Mouse (Mus musculus) T-helper 17 cell (primary cell): Measurements from ENCODE around the gene Slc16a12.
"Not testable (repeated sequence)": the region's sequence is repeated elsewhere in the genome, so short reads cannot be mapped to it uniquely, and the experiment has no call there.

Experiments used
- in situ Hi-C, 2 experiments: fragments of 300-600 bp; cut with MboI, MseI; formaldehyde crosslinking; loops; 1 replicate in 1 of 2; 2 replicates in 1 of 2; pipeline ENCODE4 v1.15.1; 2025; ENCODE audit warnings: high pct_unique_total_duplicates in 2 of 2

The Slc16a12 gene

DNA sequence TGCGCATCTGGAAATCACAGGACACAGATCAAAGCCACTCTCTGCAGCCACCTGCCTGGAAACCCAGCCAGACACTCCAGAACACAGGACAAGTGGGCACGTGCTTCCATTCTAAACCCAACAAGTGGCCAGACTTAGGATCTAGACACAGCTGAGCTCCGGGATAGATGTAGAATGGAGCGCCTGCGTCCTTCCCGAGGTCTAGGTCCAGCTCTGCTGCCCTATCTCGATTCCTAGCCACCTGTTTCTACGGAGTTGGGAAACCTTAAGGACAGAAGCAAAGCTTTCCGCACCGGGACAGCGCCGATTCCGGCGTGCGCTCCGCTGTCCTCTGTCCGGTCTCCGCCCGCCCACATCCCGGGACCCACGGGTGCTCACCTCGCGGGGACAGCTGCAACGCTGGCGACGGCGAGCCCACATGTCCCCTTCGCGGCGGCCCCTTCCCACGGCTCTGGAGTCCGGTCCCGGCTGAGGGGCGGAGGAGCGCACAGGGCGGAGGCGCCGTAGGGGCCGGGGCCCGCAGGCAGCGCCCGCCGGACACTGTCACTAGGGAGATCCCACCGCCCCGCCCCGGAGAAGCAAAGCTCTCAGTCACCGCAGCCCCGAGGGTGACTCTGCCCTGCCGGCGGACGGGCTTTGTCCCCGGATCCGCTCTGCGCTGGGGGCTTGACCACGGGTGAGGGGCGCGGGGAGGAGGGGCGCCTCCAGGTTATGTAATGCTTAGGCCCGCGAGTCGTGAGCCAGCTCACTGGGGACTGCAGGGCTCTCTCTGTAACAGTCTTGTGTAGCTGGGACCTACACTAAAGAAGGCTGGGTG, at the start of gene Slc16a12:
TSS of gene Slc16a12 (minus strand) at position 602 of the 817 bp plus-strand sequence.
- in situ Hi-C loops = no loop called here

DNA sequence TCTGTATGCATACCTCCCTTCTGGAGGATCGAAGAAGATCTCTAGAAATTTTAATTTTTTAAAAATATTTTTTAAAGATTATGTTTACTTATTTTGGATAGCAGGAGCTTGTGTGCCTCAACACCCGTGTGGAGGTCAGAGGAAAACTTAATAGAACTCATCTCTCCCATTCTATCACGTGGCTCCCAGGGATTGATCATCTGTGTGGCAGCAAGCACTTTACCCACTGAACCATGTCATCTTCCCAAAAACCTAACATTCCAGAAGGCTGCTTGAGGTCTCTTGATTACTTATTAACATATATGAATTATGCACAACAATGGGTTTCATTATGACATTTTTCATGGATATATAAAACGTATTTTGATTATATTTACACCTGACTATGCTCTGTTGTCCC, 49.3 kb upstream of the Slc16a12 start:
- in situ Hi-C loops = no loop called here

DNA sequence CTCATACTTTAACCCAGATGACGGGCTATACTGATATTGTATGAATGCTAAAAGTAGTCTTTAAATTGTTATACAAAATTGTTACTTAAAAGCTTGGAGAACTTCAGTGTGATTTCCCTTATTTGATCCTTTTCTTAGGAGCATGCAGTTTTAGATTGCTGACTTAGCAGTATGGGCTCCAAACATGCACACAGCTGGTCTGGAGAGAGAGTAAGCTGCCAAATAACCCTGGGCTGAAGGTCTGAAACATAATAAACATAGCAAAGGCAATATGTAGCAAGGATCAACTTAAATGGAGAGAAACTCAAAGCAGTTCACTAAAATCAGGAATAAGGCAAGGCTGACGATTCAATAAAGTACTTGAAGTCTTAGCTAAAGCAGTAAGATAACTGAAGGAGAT, 35.4 kb upstream of the Slc16a12 start:
- in situ Hi-C loops = no loop called here

GRCm38 (mm10) chr19:34778993-34779392, 31.9 kb upstream of the Slc16a12 start:
- in situ Hi-C loops = loop anchor here (5.0 to 10.0 kb wide), 3 partner anchors 97 to 584 kb away; partner anchors contain the start of gene Stambpl1 (in 1 of the 2)

- in situ Hi-C loops = loop anchor here (5.0 to 10.0 kb wide), 3 partner anchors 96 to 583 kb away; partner anchors contain the start of gene Stambpl1 (in 1 of the 2)
Observed at GRCm38 (mm10) chr19:34778098-34778497, 31.0 kb upstream of the Slc16a12 start.

GRCm38 (mm10) chr19:34772775-34773174, 25.7 kb upstream of the Slc16a12 start:
- in situ Hi-C loops = loop anchor here in 1 of 2 experiments (10.0 kb wide), 1 partner anchor 578 kb away; the partner anchor contains the start of gene Stambpl1

DNA sequence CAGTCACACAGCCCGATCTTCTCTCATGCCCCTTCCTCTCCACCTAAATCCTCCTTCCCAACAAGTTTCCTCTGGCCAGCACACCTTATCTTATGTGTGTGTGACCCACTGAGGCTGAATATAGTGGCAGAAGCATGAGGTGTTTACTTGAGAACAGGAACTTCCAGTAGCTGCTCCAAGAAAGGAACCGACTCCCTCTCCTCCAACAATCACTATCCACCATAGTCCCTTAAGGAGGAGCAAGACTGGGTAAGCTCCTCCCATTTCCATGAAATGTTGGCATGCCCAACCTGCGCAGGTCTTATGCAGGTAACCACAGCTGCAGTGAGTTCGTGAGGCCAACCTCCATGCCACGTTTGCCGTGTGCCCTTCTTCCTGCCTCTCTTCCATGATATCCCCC, 23.7 kb upstream of the Slc16a12 start:
- in situ Hi-C loops = loop anchor here in 1 of 2 experiments (10.0 kb wide), 1 partner anchor 576 kb away; the partner anchor contains the start of gene Stambpl1

DNA sequence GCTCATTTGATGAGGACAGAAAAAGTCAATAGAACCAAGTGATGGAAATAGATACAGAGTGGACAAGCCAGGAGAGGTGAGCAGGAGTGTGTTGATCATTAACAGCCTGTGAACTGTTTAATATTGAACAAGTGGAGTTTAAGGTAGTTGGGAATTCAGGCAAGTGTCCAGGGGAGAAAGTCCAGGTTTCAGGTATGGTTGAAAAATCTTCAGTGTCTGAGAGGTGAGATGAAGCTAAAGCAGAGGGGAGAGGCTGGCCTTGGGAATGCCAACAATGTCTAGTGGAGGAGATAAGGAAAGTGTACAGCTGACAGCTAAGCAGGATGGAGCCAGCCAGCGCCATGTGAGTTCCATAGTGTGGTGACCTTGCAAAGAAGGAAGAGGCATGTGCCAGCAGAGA, 11.7 kb upstream of the Slc16a12 start:
- in situ Hi-C loops = loop anchor here in 1 of 2 experiments (5.0 kb wide), 1 partner anchor 104 kb away; no protein-coding TSS in a partner anchor

DNA sequence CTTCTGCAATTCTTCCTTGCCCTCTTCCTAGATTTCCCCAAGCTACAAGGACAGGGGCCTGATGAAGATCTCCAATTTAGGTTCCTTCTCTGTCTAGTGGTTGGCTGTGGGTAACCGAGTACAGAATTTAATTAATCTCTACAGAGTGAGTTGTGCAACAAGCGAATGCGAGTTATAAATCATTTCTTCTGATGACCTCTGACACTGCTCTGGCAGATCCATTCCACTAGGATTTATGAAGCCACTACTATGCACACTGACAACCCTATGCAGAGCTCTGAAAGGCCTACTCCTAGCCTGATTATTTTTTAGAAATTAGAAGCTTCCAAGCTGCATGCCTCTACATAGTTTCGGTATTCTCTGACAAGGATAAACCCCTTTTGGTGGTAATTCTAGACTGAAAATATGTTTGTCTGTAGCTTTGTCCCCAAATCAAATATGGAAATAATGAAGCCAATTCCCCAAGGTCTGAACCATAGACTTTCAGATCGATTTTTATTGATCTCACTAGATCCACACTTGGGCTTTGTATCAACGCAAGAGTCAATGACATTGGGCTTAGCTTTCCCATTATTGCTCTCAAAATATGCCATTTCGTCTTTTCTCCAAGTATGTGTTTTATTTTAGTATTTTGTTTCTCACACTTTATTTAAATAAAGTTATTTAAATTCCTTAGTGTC, 9.6 kb upstream of the Slc16a12 start:
- in situ Hi-C loops = loop anchor here in 1 of 2 experiments (5.0 kb wide), 1 partner anchor 106 kb away; no protein-coding TSS in a partner anchor

- in situ Hi-C loops = loop anchor here in 1 of 2 experiments (5.0 kb wide), 1 partner anchor 107 kb away; no protein-coding TSS in a partner anchor
Observed at GRCm38 (mm10) chr19:34755680-34756079, 8.6 kb upstream of the Slc16a12 start.

DNA sequence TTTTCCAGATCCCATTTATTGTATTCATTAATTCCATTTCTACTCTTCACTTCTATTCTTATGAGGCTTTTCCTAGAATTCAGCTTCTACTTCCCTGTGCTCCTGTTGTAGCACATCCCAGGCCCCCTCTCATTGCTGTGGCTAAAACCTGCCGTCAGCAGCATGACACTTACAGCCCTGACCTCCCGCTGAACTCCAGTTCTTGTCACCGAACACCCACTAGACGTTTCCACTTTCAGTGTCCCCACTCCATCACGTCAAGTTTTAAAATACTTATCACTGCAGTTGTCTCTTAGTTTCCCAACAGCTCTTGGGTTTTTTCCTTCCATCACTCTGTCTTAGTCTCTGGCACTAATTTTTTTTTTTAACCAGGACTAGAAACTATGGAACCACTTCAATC, 6.2 kb upstream of the Slc16a12 start:
- in situ Hi-C loops = no loop called here

- in situ Hi-C loops = no loop called here
Observed at GRCm38 (mm10) chr19:34752391-34753092, 5.5 kb upstream of the Slc16a12 start.

DNA sequence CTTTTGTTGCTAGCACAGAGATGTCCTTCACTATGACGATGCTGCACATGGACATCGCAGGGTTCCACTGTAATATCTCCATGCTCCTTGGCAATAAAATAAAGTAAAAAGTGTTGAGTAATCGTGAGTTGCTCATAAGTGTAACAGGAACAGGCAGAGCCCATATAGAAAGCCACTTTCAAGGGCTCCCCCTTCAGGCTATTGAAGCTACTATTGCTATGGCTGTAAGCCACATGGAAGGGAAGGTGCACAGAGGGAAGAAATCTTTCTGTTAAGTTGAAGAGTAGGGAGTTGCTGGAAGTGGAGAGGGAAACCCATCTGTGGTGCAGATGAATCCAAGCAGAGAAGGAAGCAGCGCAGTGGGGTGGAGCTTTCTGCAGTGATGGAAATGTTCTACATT, 4.1 kb upstream of the Slc16a12 start:
- in situ Hi-C loops = no loop called here

DNA sequence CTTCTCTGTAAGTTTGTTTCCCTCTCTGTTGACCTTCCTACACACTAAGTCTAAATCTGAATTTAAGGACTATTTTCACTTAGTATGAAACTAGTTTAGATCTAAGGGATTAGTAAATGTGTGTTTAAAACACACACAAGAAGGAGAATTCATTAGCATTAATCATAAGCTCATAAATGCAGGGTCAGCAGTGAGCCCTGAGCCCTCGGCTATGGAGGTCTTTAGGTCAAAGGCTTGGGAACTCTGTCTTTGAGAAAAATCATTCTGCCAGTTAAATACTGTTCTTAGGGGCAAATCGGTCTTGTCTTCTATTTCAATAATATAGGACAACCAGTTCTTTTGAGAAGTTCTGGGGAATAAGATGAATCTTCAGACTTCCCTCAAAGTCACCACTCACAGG, 1.9 kb upstream of the Slc16a12 start:
- in situ Hi-C loops = no loop called here

DNA sequence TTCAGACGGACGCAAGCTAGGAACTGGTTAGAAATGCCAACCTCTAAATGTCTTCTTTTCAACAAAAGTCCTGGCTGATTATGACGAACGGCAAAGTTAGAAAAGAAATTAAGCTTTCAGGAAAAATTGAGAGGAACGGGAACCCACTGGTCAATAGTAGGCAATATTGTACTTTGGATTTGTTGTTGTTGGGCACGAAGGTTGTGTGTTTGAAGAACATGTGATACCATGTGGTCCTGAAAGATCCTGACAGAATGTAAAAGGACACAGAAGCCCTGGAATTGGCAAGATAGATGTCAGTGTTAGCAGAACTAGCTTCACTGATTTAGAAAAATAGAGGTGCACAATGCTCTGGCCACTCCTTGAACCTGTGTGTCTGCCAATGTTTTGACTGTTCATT, 880 bp upstream of the Slc16a12 start:
- in situ Hi-C loops = not testable (repeated sequence)

GRCm38 (mm10) chr19:34746201-34746600, 888 bp downstream of the Slc16a12 start:
- in situ Hi-C loops = no loop called here

DNA sequence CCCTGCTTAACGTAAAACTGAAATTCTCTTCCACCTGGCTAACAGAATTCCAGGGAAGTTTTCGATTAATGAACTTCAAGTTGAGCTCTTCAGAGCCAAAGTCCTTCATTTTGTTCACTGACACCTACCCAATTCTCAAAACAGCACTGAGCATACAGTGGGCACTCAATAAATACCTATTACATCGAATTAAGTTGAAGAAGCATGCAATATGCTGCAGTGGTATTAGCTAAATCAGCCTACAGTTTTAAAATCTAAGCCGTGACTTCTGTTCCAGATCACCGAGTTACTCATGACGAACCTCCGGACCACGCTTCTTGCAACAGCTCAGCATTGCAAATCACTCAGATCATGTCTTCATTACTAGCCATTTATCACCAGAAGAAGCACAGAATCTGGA, 2.1 kb downstream of the Slc16a12 start:
- in situ Hi-C loops = no loop called here

GRCm38 (mm10) chr19:34737916-34738315, 9.2 kb downstream of the Slc16a12 start:
- in situ Hi-C loops = no loop called here

- in situ Hi-C loops = no loop called here
Observed at GRCm38 (mm10) chr19:34735900-34736299, 11.2 kb downstream of the Slc16a12 start.

DNA sequence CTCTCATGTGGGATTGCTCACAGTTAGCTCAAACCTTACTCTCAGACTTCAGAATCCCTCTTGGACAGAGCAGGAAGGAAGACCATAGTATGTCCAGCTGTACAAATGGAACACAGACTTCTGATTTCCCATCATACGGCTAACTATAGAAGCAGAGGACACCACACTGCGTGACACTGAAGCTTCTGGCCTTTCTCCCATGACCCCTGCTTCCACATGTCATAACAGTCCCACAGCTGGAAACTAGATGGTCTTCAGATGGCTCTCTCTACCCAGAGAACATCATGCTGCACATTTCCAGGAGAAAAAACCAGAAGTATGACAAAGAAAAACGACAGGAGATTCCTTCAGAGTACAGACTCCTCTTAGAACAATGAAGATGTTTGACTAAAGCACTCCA, 14.1 kb downstream of the Slc16a12 start:
- in situ Hi-C loops = no loop called here

DNA sequence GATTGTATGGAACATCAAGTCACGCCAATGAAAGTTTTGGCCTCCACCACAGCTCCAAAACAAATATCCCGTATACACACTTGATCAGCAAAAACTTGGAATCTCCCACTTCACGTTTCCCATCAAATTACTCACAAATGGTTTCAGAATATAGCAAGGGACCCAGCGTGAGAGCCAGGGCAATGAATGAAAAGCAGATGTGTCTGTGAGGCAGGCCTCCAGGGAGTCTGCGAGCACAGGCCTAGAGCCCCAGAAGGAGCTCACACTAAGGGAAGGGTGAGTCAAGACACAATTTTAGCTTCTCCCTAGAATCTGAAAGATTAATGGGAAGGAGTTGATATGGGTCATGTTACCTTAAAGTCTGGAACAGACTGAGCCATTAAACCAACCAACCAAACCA, 15.7 kb downstream of the Slc16a12 start:
- in situ Hi-C loops = no loop called here

- in situ Hi-C loops = no loop called here
Observed at GRCm38 (mm10) chr19:34730584-34730983, 16.5 kb downstream of the Slc16a12 start.
